Mouse (Mus musculus): ENCODE measurements around the gene Akap8l. TPM values are rescaled to one million over a fixed set of nuclear protein-coding genes. Genes with fewer than 3 reads are reported as not detected.
A peak's percentile ranks its signal among the peaks of the same experiment; 100 is the strongest.

Gene Akap8l
- polyA plus RNA-seq, 1 experiment from 2014 or later: 136 TPM

GRCm38 (mm10) chr17:32376475-32376874 lies 26.1 kb upstream of the Akap8l start:
- no peak overlapping the region for H3K27ac ChIP-seq
- H3K4me1 ChIP-seq: no peaks in the 10 kb centered on the region
- 90% methylated on average over 15 of the region's 15 CpGs for WGBS
- H3K9ac ChIP-seq: no peak overlapping the region
- no peak overlapping the region for H3K4me3 ChIP-seq
- H3K4me2 ChIP-seq (replicated peaks): no peak overlapping the region
- peaks cover 28% of the 10 kb centered on the region for H3K36me3 ChIP-seq
- H3K9me3 ChIP-seq: no peaks in the 10 kb centered on the region
- ATAC-seq (ENCODE audit: low FRiP score, low read depth): no peak
- H3K27me3 ChIP-seq (replicated peaks): no peaks in the 10 kb centered on the region

GRCm38 (mm10) chr17:32368991-32369578 lies 18.7 kb upstream of the Akap8l start:
- 16% methylated on average over 13 of the region's 17 CpGs for WGBS
- Histone ChIP-seq H3K4me2 (replicated peaks) (peak overlapping the region; percentile 46), H3K4me3 (no peak overlapping the region), H3K27me3 (replicated peaks) (no peaks in the 10 kb centered on the region), H3K36me3 (peaks cover 5% of the 10 kb centered on the region; the same call in 1 of the 2 replicates), H3K4me1 (peaks cover 4% of the 10 kb centered on the region), H3K9ac (no peak overlapping the region), H3K9me3 (no peaks in the 10 kb centered on the region), H3K27ac (no peak overlapping the region)
- no peak for ATAC-seq (ENCODE audit: low FRiP score, low read depth)

GRCm38 (mm10) chr17:32367706-32368105 lies 17.3 kb upstream of the Akap8l start:
- no peak overlapping the region for H3K9ac ChIP-seq
- ATAC-seq (ENCODE audit: low FRiP score, low read depth): no peak
- H3K9me3 ChIP-seq: no peaks in the 10 kb centered on the region
- no peaks in the 10 kb centered on the region for H3K27me3 ChIP-seq (replicated peaks)
- peaks cover 14% of the 10 kb centered on the region for H3K4me1 ChIP-seq
- 94% methylated on average over 11 of the region's 11 CpGs for WGBS
- H3K4me3 ChIP-seq: no peak overlapping the region
- H3K4me2 ChIP-seq (replicated peaks): no peak overlapping the region
- no peak overlapping the region for H3K27ac ChIP-seq
- peaks cover 5% of the 10 kb centered on the region for H3K36me3 ChIP-seq

- Histone ChIP-seq H3K9ac (no peak overlapping the region), H3K9me3 (no peaks in the 10 kb centered on the region), H3K4me3 (no peak overlapping the region), H3K27ac (no peak overlapping the region), H3K36me3 (peaks cover 27% of the 10 kb centered on the region), H3K27me3 (replicated peaks) (no peaks in the 10 kb centered on the region), H3K4me1 (peaks cover 19% of the 10 kb centered on the region), H3K4me2 (replicated peaks) (peak overlapping the region; percentile 87; the same call in 1 of the 2 replicates)
- ATAC-seq (ENCODE audit: low FRiP score, low read depth): no peak
- WGBS: 76% methylated on average over 1 of the region's 1 CpGs
Measured at GRCm38 (mm10) chr17:32365296-32365695, 14.9 kb upstream of the Akap8l start.

GRCm38 (mm10) chr17:32364850-32365249 lies 14.4 kb upstream of the Akap8l start:
- WGBS: 61% methylated on average over 5 of the region's 5 CpGs

GRCm38 (mm10) chr17:32364331-32364730 lies 13.9 kb upstream of the Akap8l start:
- peak overlapping the region; percentile 97 for H3K9ac ChIP-seq
- peak; percentile 88 for ATAC-seq (ENCODE audit: low FRiP score, low read depth)
- peak overlapping the region; percentile 87 for H3K4me2 ChIP-seq (replicated peaks)
- H3K27ac ChIP-seq: peak overlapping the region; percentile 43; the same call in 1 of the 2 replicates
- peak overlapping the region; percentile 92 for H3K4me3 ChIP-seq
- peaks cover 19% of the 10 kb centered on the region for H3K4me1 ChIP-seq
- whole genome bisulfite sequencing: under 1% methylated on average over 47 of the region's 47 CpGs
- no peaks in the 10 kb centered on the region for H3K9me3 ChIP-seq
- H3K27me3 ChIP-seq (replicated peaks): no peaks in the 10 kb centered on the region
- peaks cover 37% of the 10 kb centered on the region for H3K36me3 ChIP-seq

More at GRCm38 (mm10) chr17:32364850-32365249, 14.4 kb upstream of the Akap8l start:
- Histone ChIP-seq H3K4me2 (replicated peaks) (peak overlapping the region; percentile 87), H3K9me3 (no peaks in the 10 kb centered on the region), H3K9ac (no peak overlapping the region), H3K27me3 (replicated peaks) (no peaks in the 10 kb centered on the region), H3K27ac (peak overlapping the region; percentile 43; the same call in 1 of the 2 replicates), H3K4me3 (peak overlapping the region; percentile 92; the same call in 1 of the 2 replicates), H3K36me3 (peaks cover 32% of the 10 kb centered on the region), H3K4me1 (peaks cover 19% of the 10 kb centered on the region)
- ATAC-seq (ENCODE audit: low FRiP score, low read depth): peak; percentile 54; the same call in 1 of the 2 replicates

GRCm38 (mm10) chr17:32363821-32364301 lies 13.5 kb upstream of the Akap8l start:
- peak overlapping the region; percentile 26; the same call in 1 of the 2 replicates for H3K27ac ChIP-seq
- H3K27me3 ChIP-seq (replicated peaks): no peaks in the 10 kb centered on the region
- peak overlapping the region; percentile 92 for H3K4me3 ChIP-seq
- WGBS: under 1% methylated on average over 37 of the region's 50 CpGs
- H3K9ac ChIP-seq: peak overlapping the region; percentile 97
- H3K4me1 ChIP-seq: peaks cover 19% of the 10 kb centered on the region
- peaks cover 42% of the 10 kb centered on the region for H3K36me3 ChIP-seq
- H3K9me3 ChIP-seq: no peaks in the 10 kb centered on the region
- peak overlapping the region; percentile 87 for H3K4me2 ChIP-seq (replicated peaks)
- ATAC-seq (ENCODE audit: low FRiP score, low read depth): peak; percentile 46

GRCm38 (mm10) chr17:32362686-32363085 lies 12.3 kb upstream of the Akap8l start:
- Histone ChIP-seq H3K9ac (peak overlapping the region; percentile 97; the same call in 1 of the 2 replicates), H3K4me3 (peak overlapping the region; percentile 92; the same call in 1 of the 2 replicates), H3K36me3 (peaks cover 51% of the 10 kb centered on the region), H3K27me3 (replicated peaks) (no peaks in the 10 kb centered on the region), H3K4me2 (replicated peaks) (peak overlapping the region; percentile 87), H3K27ac (no peak overlapping the region), H3K9me3 (no peaks in the 10 kb centered on the region), H3K4me1 (peaks cover 19% of the 10 kb centered on the region)
- no peak for ATAC-seq (ENCODE audit: low FRiP score, low read depth)
- 84% methylated on average over 4 of the region's 4 CpGs for WGBS

GRCm38 (mm10) chr17:32359928-32360327 lies 9.5 kb upstream of the Akap8l start:
- Histone ChIP-seq H3K4me1 (peaks cover 19% of the 10 kb centered on the region), H3K9me3 (no peaks in the 10 kb centered on the region), H3K36me3 (peaks cover 76% of the 10 kb centered on the region), H3K27ac (no peak overlapping the region), H3K4me3 (no peak overlapping the region), H3K9ac (no peak overlapping the region), H3K4me2 (replicated peaks) (no peak overlapping the region), H3K27me3 (replicated peaks) (no peaks in the 10 kb centered on the region)
- WGBS: 90% methylated on average over 18 of the region's 18 CpGs
- ATAC-seq (ENCODE audit: low FRiP score, low read depth): no peak

GRCm38 (mm10) chr17:32358943-32359340 lies 8.5 kb upstream of the Akap8l start:
- Histone ChIP-seq H3K36me3 (peaks cover 86% of the 10 kb centered on the region), H3K4me1 (peaks cover 19% of the 10 kb centered on the region), H3K27ac (no peak overlapping the region), H3K4me3 (no peak overlapping the region), H3K4me2 (replicated peaks) (no peak overlapping the region), H3K9me3 (no peaks in the 10 kb centered on the region), H3K9ac (no peak overlapping the region), H3K27me3 (replicated peaks) (no peaks in the 10 kb centered on the region)
- 91% methylated on average over 6 of the region's 6 CpGs for WGBS
- no peak for ATAC-seq (ENCODE audit: low FRiP score, low read depth)

- H3K9me3 ChIP-seq: no peaks in the 10 kb centered on the region
- H3K4me3 ChIP-seq: no peak overlapping the region
- 93% methylated on average over 7 of the region's 7 CpGs for WGBS
- H3K4me1 ChIP-seq: peaks cover 16% of the 10 kb centered on the region
- no peaks in the 10 kb centered on the region for H3K27me3 ChIP-seq (replicated peaks)
- no peak overlapping the region for H3K9ac ChIP-seq
- H3K27ac ChIP-seq: no peak overlapping the region
- peaks cover 91% of the 10 kb centered on the region for H3K36me3 ChIP-seq
- no peak overlapping the region for H3K4me2 ChIP-seq (replicated peaks)
- no peak for ATAC-seq (ENCODE audit: low FRiP score, low read depth)
Measured at GRCm38 (mm10) chr17:32358192-32358942, 8.0 kb upstream of the Akap8l start.
